Mouse (Mus musculus): ENCODE measurements around the gene Pde4c. TPM values are rescaled to one million over a fixed set of nuclear protein-coding genes. Genes with fewer than 3 reads are reported as not detected.

Gene Pde4c
- polyA plus RNA-seq, 1 experiment from 2014 or later, result 0.10 TPM

GRCm38 (mm10) chr8:70729808-70730475 is 6.4 kb downstream of the Pde4c start:
- H3K9me3 ChIP-seq (replicated peaks), result no peaks in the 10 kb centered on the region
- peak overlapping the region; percentile 43; the same call in 1 of the 2 replicates for H3K9ac ChIP-seq
- peak overlapping the region; percentile 50 for H3K4me2 ChIP-seq
- H3K4me1 ChIP-seq, result peaks cover 4% of the 10 kb centered on the region
- no peak overlapping the region for H3K27ac ChIP-seq
- no peak for ATAC-seq
- peak overlapping the region; percentile 23 for H3K4me3 ChIP-seq
- no peaks in the 10 kb centered on the region for H3K36me3 ChIP-seq (ENCODE audit: poor library complexity, severe bottlenecking)
- WGBS, result 5% methylated on average over 34 of the region's 34 CpGs
- H3K27me3 ChIP-seq, result peaks cover 59% of the 10 kb centered on the region

- Histone ChIP-seq H3K4me2 (no peak overlapping the region), H3K9me3 (replicated peaks) (no peaks in the 10 kb centered on the region), H3K4me1 (peaks cover 4% of the 10 kb centered on the region), H3K36me3 (ENCODE audit: poor library complexity, severe bottlenecking) (no peaks in the 10 kb centered on the region), H3K27me3 (peaks cover 62% of the 10 kb centered on the region), H3K27ac (no peak overlapping the region), H3K4me3 (no peak overlapping the region), H3K9ac (no peak overlapping the region)
- no peak for ATAC-seq
- WGBS, result 86% methylated on average over 4 of the region's 4 CpGs
These were observed 7.4 kb downstream of the Pde4c start for GRCm38 (mm10) chr8:70730956-70731355.

GRCm38 (mm10) chr8:70737705-70738104 is 14.2 kb downstream of the Pde4c start:
- no peaks in the 10 kb centered on the region for H3K36me3 ChIP-seq (ENCODE audit: poor library complexity, severe bottlenecking)
- no peak overlapping the region for H3K27ac ChIP-seq
- no peak overlapping the region for H3K4me2 ChIP-seq
- no peak overlapping the region for H3K9ac ChIP-seq
- H3K4me1 ChIP-seq, result no peaks in the 10 kb centered on the region
- ATAC-seq, result no peak
- no peak overlapping the region for H3K4me3 ChIP-seq
- 67% methylated on average over 5 of the region's 5 CpGs for WGBS
- no peaks in the 10 kb centered on the region for H3K9me3 ChIP-seq (replicated peaks)
- peaks cover 40% of the 10 kb centered on the region for H3K27me3 ChIP-seq

- ATAC-seq, result no peak
- H3K4me1 ChIP-seq, result peaks cover 4% of the 10 kb centered on the region
- no peaks in the 10 kb centered on the region for H3K36me3 ChIP-seq (ENCODE audit: poor library complexity, severe bottlenecking)
- H3K4me3 ChIP-seq, result no peak overlapping the region
- no peak overlapping the region for H3K4me2 ChIP-seq
- no peaks in the 10 kb centered on the region for H3K9me3 ChIP-seq (replicated peaks)
- H3K27me3 ChIP-seq, result peaks cover 45% of the 10 kb centered on the region
- WGBS, result 74% methylated on average over 3 of the region's 3 CpGs
- no peak overlapping the region for H3K27ac ChIP-seq
- no peak overlapping the region for H3K9ac ChIP-seq
These were observed 14.7 kb downstream of the Pde4c start for GRCm38 (mm10) chr8:70738211-70738610.

- H3K36me3 ChIP-seq (ENCODE audit: poor library complexity, severe bottlenecking), result no peaks in the 10 kb centered on the region
- no peak overlapping the region for H3K4me3 ChIP-seq
- H3K27ac ChIP-seq, result no peak overlapping the region
- H3K27me3 ChIP-seq, result peaks cover 76% of the 10 kb centered on the region
- no peaks in the 10 kb centered on the region for H3K9me3 ChIP-seq (replicated peaks)
- 66% methylated on average over 5 of the region's 5 CpGs for WGBS
- no peak overlapping the region for H3K9ac ChIP-seq
- peaks cover 16% of the 10 kb centered on the region for H3K4me1 ChIP-seq
- no peak overlapping the region for H3K4me2 ChIP-seq
- ATAC-seq, result no peak
These were observed 18.1 kb downstream of the Pde4c start for GRCm38 (mm10) chr8:70741661-70742060.

- Histone ChIP-seq H3K27me3 (peaks cover 81% of the 10 kb centered on the region), H3K27ac (no peak overlapping the region), H3K4me1 (peaks cover 16% of the 10 kb centered on the region), H3K9me3 (replicated peaks) (no peaks in the 10 kb centered on the region), H3K4me2 (no peak overlapping the region), H3K4me3 (no peak overlapping the region), H3K9ac (no peak overlapping the region; the same call in 1 of the 2 replicates), H3K36me3 (ENCODE audit: poor library complexity, severe bottlenecking) (no peaks in the 10 kb centered on the region)
- 76% methylated on average over 11 of the region's 11 CpGs for WGBS
- no peak for ATAC-seq
These were observed 18.7 kb downstream of the Pde4c start for GRCm38 (mm10) chr8:70742176-70742575.

GRCm38 (mm10) chr8:70742981-70743655 is 19.6 kb downstream of the Pde4c start:
- H3K27me3 ChIP-seq, result peaks cover 83% of the 10 kb centered on the region

GRCm38 (mm10) chr8:70743656-70744590 is 20.4 kb downstream of the Pde4c start:
- Histone ChIP-seq H3K27me3 (peaks cover 85% of the 10 kb centered on the region), H3K9me3 (replicated peaks) (no peaks in the 10 kb centered on the region), H3K4me3 (peak overlapping the region; percentile 31), H3K4me1 (peaks cover 16% of the 10 kb centered on the region), H3K4me2 (peak overlapping the region; percentile 57), H3K36me3 (ENCODE audit: poor library complexity, severe bottlenecking) (no peaks in the 10 kb centered on the region), H3K9ac (peak overlapping the region; percentile 51), H3K27ac (no peak overlapping the region)
- WGBS, result 5% methylated on average over 48 of the region's 48 CpGs
- peak; percentile 46; the same call in 1 of the 2 replicates for ATAC-seq

More at GRCm38 (mm10) chr8:70742981-70743655, 19.6 kb downstream of the Pde4c start:
- no peak for ATAC-seq
- no peaks in the 10 kb centered on the region for H3K9me3 ChIP-seq (replicated peaks)
- WGBS, result 2% methylated on average over 38 of the region's 38 CpGs
- peak overlapping the region; percentile 51 for H3K9ac ChIP-seq
- H3K4me3 ChIP-seq, result peak overlapping the region; percentile 31
- H3K4me1 ChIP-seq, result peaks cover 16% of the 10 kb centered on the region
- no peak overlapping the region for H3K27ac ChIP-seq
- peak overlapping the region; percentile 57 for H3K4me2 ChIP-seq
- H3K36me3 ChIP-seq (ENCODE audit: poor library complexity, severe bottlenecking), result no peaks in the 10 kb centered on the region

GRCm38 (mm10) chr8:70744806-70745205 is 21.3 kb downstream of the Pde4c start:
- WGBS, result 62% methylated on average over 11 of the region's 11 CpGs
- Histone ChIP-seq H3K27me3 (peaks cover 88% of the 10 kb centered on the region), H3K27ac (no peak overlapping the region), H3K9me3 (replicated peaks) (no peaks in the 10 kb centered on the region), H3K4me3 (no peak overlapping the region), H3K9ac (no peak overlapping the region), H3K4me1 (peaks cover 16% of the 10 kb centered on the region), H3K36me3 (ENCODE audit: poor library complexity, severe bottlenecking) (no peaks in the 10 kb centered on the region), H3K4me2 (no peak overlapping the region; the same call in 1 of the 2 replicates)
- ATAC-seq, result no peak

- peaks cover 83% of the 10 kb centered on the region for H3K27me3 ChIP-seq
- no peak overlapping the region for H3K4me2 ChIP-seq
- H3K4me1 ChIP-seq, result peaks cover 16% of the 10 kb centered on the region
- no peaks in the 10 kb centered on the region for H3K9me3 ChIP-seq (replicated peaks)
- no peaks in the 10 kb centered on the region for H3K36me3 ChIP-seq (ENCODE audit: poor library complexity, severe bottlenecking)
- H3K4me3 ChIP-seq, result no peak overlapping the region
- no peak overlapping the region for H3K9ac ChIP-seq
- no peak for ATAC-seq
- no peak overlapping the region for H3K27ac ChIP-seq
- WGBS, result 59% methylated on average over 19 of the region's 19 CpGs
These were observed 22.2 kb downstream of the Pde4c start for GRCm38 (mm10) chr8:70745691-70746220.

- Histone ChIP-seq H3K27me3 (peaks cover 74% of the 10 kb centered on the region), H3K36me3 (ENCODE audit: poor library complexity, severe bottlenecking) (no peaks in the 10 kb centered on the region), H3K9ac (0 out of 2 replicates have a peak overlapping the region, but pooled peaks have one; percentile 21), H3K27ac (no peak overlapping the region), H3K4me3 (no peak overlapping the region), H3K9me3 (replicated peaks) (no peaks in the 10 kb centered on the region), H3K4me1 (peaks cover 16% of the 10 kb centered on the region), H3K4me2 (no peak overlapping the region)
- no peak for ATAC-seq
- WGBS, result 75% methylated on average over 9 of the region's 9 CpGs
These were observed 23.2 kb downstream of the Pde4c start for GRCm38 (mm10) chr8:70746676-70747075.

All from forebrain, embryonic 13.5 days (tissue).